Mouse (Mus musculus) CH12.LX (cell line): Measurements from ENCODE around the gene Klhl5.

Experiments
- CTCF ChIP-seq, 2 experiments: IDR thresholded peaks in 1 of 2; conservative IDR thresholded peaks in 1 of 2; 2 replicates each; pipeline ENCODE4 v1.5.1; 2011 to 2012; ENCODE audit warnings: low read depth in 2 of 2, low read length in 2 of 2, improper control_type of control experiment in 1 of 2, inconsistent platforms in 1 of 2, mild to moderate bottlenecking in 1 of 2, moderate library complexity in 1 of 2
- KAT2A ChIP-seq: IDR thresholded peaks from 2 replicates; pipeline ENCODE4 v1.6.1; 2012; ENCODE audit warnings: low read length, improper control_type of control experiment, inconsistent platforms; ENCODE audit not compliant: insufficient replicate concordance
- POLR2A ChIP-seq: IDR thresholded peaks from 2 replicates; pipeline ENCODE4 v1.6.1; 2011; ENCODE audit warnings: low read depth, mild to moderate bottlenecking, improper control_type of control experiment, low read length
- TBP ChIP-seq: conservative IDR thresholded peaks from 2 replicates; pipeline ENCODE4 v1.6.1; 2011; ENCODE audit warnings: low read depth, low read length, improper control_type of control experiment
- UBTF ChIP-seq: IDR thresholded peaks from 2 replicates; pipeline ENCODE4 v1.6.1; 2012; ENCODE audit warnings: low read depth, mild to moderate bottlenecking, inconsistent platforms, low read length, improper control_type of control experiment, moderate library complexity
- USF1 ChIP-seq: IDR thresholded peaks from 2 replicates; pipeline ENCODE4 v1.6.1; 2014; ENCODE audit warnings: low read depth, mild to moderate bottlenecking, inconsistent platforms, low read length, improper control_type of control experiment

- TF ChIP-seq TBP (no peak), POLR2A (no peak), UBTF (no peak), CTCF (conservative IDR thresholded peaks at IDR 0.05 in 1 of 2, IDR thresholded peaks at IDR 0.05 in 1 of 2; ENCODE audit: low read depth in 2 of 2, low read length in 2 of 2) (peak; percentile 84 to 98), KAT2A (no peak), USF1 (no peak)
Measured at GRCm38 (mm10) chr5:65213321-65213720, 106.0 kb downstream of the Klhl5 start.
